Mouse (Mus musculus) ovary, postnatal 14 days (tissue): ENCODE measurements around the gene Myo7a.

Experiments
- DNase-seq: peaks from one replicate; pipeline ENCODE4 v3.0.0; 2022; ENCODE audit warnings: low spot score

Myo7a gene

DNA sequence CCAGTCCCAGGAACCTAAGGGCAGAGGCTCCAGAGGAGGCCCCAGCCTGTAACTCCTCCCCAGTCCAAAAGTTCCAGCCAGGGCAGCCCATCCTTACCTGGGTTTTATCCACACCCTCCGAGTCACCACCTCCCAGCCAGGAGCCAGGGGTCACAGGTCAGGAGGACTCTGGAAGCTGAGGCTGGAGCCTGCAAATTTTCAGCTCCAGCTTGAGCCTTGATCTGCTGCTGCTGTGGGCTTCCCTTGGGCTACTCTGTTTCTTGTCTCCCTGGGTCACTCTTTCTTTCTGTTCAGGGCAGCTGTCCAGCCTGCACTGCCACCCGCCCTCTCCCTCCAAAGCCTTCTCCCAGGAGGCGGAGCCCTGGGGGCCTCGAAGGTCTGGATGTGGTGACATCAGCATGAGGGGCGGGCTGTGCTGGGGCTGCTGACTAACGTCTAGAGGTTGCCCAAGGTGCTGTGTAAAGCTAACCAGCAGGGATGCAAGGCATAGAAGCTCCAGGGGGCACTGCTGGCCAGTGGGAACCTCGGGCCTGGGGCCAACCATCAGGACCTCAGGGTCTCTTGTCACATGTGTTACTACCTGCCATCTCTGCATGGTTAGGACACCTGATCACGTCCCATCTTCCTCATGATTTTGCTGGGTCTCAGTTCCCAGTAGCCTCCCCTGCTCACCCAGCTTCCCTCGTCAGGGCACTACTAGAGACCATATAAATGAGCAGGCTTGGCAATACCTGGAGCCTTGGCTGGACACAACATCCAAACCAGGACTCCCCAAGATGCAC, at the start of gene Myo7a:
Gene Myo7a, minus strand, starts transcription at position 346 of the 782 bp plus-strand sequence.
- no peak for DNase-seq

DNA sequence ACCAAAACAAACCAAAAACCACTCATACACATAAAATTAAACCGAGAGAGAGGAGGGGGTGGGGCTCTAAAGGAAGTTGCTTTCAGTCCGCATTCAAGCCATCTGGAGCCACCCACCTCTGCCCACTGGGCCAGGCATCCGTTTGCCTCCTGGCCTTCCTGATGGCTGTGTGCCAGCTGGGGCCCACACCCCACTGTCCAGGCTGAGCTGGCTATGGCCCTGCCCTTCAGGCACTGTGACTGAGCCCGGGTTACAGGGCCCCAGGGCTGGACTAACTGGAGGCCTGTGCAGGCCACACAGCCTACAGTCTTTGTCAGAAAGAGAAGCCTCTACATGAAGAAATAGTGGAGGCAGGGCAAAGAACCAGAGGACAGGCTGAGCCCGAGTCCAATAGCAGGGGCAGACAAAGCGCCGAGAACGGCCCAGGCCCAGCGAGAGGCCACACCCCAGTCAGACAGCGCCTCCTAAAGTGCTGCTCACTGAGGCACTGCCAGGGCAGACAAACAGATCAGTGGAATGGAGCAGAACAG, 45.7 kb upstream of the Myo7a start:
- DNase-seq, result no peak

DNA sequence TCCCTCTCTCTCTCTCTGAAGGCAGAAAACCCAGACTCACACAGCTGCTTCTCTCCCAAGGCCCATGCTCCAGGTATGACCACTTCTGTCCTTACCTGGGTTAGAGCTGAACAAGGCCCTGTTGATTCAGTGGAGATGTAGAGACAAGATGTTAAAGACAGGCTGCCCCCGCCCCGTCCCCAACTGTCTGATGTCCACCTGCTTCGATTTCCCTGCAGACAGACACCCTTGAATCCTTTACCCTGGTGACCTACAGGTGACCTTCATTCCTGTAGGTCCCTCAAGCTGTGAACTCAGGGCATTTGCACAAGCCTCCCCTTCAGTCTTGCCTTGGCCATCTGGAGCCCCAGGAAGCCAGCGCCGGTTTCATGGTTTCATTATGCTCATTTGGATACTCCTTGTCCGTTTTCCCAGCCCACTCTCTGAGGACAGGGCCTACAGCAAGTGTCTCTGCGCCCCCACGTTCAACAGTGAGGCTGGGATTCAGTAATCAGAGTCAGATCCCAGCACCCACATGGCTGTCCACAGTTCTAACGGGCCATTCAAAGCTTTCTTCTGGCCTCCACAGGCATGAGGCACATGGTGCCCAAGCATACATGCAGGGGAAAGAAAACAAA, 45.2 kb upstream of the Myo7a start:
- DNase-seq, result no peak

DNA sequence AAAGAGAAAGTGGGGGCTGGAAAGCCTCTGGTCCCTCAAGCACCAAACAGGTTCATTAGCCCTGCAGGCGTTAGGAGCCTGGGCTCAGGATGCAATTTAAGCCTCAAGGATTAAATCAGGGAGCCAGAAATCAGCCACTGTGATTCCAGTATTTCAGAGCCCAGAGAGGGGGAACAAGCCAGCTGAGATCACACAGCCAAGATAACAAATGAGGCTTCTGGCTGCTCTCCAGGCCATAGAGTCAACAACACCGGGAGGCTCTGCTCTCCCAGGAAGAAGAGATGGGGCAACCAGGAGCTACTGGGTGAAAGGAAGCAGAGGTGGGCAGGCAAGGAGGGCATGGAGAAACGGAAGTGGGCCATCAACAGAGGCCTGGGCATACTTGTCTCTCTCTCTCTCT, 44.4 kb upstream of the Myo7a start:
- no peak for DNase-seq

DNA sequence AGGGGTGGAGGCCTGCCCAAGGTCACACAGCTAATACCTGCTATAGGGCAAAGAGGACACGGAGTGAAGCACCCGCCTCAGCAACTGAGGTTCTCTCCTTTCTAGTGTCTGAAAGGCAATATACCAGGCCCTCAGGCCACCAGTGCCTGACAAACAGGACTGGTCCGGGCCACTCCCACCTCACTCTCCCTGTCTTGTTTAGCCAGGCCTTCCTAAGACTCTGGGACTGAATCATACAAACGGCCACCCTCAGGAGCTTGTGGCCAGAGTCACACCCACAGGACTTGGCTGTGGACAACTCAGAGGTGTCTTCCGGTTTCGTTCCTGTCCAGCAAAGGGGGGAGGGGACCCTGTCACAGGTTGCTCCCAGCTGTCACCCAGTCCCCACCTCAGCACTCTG, 42.9 kb upstream of the Myo7a start:
- no peak for DNase-seq

DNA sequence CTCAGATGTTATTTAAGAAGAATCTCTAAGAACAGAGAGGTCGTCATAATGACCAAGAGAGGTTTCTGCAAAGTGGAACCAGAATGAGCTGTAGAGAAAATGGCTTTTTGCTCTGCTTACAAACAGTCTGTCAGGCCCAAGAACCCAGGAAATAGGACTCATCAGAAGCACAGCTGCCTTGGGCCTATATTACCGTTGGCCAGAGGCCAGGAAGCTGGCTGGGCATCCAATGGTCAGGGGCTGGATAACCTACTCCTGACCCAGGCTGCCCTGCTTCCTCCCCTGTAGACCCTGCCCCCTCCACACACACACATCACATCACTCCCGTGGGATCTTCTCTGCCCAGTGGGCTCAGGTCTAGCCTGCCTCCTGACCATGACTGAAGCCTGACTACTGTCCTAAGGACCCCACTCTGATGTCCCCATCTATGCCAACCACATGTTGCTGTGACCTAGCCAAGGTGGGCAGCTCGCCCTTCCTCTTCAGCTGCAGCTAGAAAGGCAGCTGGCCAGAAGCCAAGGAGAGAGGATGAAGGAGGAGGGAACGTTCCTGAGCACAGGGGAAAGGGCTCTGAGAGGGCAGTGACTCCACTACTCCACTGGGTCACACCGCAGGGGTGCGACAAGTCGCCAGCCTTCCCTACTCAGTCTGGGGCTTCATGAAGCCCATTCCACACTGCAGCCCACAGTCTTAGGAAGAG, 40.9 kb upstream of the Myo7a start:
- DNase-seq, result no peak

DNA sequence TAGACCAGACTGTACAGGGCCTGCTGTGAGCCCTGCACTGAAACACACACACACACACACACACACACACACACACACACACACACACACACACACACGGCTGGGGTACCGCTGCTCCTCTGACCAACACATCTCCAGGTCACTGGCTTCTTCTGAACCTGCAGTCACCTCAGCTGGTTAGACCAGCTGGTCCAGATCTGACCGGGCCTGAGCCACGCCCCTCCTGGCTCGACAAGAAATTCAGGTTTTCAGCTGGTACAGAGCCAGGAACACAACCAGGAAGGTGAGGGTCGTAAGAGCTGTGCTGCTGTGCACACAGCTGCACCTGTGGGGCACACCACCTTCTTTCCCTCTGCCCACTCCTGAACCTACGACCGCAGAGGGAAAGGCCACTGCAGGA, 39.2 kb upstream of the Myo7a start:
- peak; percentile 49 for DNase-seq

DNA sequence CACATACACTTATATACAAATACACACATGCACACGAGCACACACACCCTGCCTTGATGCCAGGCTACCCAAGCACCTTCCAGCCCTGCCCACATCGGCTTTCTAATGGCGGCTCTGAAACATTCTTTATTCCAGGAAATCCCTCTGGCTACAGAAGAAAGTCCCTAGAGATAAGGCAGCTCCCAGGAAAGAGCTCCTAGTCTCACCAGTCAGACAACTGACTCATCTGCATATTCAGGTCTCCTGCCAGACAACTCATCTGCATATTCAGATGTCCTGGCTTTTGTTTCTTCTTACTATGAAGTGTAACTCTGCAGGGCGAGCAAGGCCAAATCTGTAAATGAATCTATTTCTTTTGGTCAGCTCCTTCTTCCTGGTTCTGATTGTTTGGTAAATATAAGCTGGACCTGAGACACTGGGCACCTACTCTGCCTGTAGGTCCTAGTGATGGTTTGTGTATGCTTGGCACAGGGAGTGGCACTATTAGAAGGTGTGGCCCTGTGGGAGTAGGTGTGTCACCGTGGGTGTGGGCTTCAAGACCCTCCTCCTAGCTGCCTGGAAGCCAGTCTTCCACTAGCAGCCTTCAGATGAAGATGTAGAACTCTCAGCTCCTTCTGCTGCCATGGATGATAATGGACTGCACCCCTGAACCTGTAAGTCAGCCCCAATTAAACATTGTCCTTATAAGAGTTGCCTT, 38.5 kb upstream of the Myo7a start:
- DNase-seq, result no peak

DNA sequence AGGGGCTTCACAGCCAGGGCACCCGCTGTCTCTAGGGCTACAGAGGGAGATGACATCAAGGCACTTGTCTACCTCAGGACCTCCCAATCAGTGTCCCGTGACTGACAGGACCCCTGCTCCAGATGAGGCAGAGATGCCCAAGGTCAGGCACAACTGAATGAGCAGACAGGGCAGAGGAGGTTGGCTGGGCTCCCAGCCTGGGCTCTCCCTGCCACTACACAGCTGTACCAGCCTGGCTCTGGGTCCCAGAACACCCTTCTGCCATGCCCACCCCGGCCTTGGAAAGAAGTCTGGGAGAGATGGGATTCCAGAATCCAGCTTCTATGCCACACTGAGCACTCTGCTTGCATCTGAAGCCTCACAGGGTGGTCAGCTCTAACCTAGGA, 36.9 kb upstream of the Myo7a start:
- no peak for DNase-seq

DNA sequence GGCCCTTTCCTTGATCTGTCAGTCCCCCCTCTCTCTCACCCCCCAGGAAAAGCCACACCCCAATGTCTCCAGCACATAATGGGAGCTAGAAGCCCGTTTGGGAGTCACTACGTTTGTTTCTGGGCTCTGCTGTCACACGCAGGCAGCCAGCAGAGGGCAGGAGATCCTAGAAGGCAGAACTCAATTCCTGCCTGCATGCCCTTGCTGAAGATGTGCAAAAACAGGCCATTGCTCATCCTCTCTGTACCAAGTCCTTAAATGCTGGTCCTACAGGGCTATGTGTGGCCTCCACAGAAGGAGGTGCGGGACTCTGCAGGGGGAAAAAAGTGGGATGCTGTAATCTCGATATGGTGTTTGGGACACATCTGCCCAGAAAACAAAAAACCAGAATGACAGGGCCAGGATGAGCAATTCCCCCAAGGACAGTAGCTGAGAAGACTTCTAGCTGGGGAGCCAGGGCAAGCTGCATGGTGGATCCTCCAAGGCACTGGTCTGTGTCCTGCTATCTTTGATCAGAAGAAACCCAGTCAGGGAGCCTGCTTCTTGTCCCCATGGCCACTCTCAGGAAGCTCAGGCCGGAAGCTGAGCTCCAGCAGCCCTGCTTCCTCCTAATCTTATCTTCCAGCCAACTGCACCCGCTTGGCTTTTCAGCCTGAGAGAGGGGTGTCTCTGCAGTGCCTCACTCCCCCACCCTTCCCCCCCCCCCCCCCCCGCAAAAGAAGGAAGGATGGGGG, 36.4 kb upstream of the Myo7a start:
- peak; percentile 53 for DNase-seq

DNA sequence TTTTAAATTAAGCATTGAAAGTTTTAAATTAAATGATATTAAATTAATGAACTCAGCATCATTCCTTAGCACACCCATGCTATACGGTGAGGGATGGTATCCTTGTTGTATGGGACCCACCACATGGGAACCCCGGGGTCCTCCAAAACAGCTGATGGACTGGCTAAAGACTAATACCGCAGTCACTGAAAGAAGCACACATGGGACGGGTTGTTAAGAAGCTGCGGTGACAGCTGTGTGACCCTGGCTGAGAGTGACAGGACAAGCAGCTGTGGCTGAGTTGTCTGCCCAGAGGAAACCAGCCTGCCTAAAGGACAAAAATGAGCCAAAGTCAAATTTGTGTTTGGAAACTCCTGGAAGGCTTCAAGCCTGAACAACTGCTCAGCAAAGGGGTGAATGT, 34.6 kb upstream of the Myo7a start:
- DNase-seq, result no peak

DNA sequence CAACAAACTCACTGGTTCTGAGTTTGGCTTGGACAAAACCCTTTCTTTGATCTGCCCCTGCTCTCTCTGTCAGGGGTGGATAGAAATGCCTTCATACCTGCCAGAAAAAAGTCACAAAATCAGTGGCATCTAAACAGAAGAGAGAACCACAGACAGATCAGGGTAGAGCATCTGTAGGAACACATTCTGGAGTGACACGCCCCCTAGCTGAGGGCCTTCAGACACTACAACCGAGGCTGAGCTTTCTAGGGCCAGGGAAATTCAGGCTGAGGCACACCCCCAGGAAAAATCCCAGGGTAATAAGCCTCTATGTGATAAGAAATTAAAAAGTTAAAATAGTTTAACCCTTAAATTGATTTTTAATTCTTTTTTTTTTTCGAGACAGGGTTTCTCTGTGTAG, 34.0 kb upstream of the Myo7a start:
- no peak for DNase-seq

DNA sequence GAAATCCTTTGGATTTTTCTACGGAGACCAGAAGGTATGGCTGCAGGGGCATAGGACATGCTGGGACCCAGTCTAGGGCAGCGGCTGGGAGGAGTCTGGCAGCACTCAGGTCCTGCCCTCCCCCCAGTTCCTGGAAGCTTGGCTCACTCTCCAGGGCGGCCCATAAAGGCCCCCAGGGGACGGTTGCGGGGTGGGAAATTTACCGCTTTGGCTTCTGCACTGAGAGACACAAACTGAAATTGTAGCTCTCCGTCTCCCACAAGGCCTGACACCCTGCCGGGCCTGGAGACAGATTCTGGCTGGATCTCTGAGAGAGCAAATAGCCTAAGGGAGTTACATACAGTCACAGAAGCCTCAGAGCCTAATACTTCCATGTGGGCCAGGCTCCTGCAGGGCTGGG, 33.1 kb upstream of the Myo7a start:
- DNase-seq, result no peak

DNA sequence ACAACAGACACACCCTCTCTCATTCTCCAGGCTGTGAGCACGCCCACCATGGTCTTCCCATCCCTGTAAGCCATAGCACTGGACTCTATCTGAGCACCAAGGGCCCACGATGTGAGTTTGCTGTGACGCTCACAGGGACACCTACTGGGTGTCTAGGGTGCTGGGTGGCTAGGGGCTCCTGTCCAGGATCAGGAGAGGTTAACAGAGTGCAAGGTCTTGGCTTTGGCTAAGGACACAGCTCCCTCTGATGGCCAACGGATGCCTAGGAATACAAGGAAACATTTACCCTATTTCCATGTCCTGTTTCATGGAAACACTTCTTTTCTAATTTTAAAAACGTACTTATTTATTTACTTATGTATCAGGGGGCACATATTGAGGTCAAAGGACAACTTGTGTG, 31.2 kb upstream of the Myo7a start:
- DNase-seq, result no peak

DNA sequence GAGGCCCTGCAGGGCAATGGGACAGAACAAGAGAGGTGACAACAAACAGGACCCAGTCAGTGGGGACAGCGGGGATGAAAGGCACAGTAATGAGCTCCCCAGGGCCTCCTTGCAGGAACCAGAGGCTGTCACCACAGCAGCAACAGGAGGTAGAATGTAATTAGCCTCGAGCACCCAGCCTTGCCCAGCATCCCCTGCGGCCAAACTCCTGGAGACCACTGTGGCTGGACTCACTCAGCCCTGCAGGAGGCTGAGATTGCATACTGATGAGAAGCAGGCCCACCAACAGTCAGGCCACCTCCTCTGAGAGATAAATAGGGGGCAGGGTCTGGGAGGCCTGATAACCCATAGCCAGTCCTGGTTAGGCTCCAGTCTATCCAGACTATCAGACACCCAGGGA, 30.5 kb upstream of the Myo7a start:
- no peak for DNase-seq

DNA sequence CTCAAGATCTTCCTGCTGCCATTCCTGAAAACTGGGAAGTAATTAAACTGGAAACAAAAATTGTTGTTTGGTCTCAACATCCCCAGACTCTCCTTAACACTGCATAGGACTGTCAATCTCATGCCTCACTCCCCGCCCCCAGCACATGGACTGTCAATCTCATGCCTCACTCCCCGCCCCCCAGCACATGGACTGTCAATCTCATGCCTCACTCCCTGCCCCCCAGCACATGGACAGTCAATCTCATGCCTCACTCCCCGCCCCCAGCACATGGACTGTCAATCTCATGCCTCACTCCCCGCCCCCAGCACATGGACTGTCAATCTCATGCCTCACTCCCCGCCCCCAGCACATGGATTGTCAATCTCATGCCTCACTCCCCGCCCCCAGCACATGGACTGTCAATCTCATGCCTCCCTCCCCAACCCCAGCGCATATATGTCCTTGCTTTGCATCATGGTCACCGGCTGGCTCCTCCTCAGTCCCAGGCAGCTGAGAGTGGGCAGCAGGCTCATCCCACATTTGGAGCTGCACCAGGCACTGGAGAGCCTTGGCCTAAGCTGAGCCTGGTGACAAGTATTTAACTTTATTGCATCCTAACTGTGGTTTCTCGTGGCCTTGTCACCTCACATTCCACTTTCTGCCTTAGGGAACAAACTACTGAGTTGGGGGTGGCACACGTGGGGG, 29.5 kb upstream of the Myo7a start:
- no peak for DNase-seq

DNA sequence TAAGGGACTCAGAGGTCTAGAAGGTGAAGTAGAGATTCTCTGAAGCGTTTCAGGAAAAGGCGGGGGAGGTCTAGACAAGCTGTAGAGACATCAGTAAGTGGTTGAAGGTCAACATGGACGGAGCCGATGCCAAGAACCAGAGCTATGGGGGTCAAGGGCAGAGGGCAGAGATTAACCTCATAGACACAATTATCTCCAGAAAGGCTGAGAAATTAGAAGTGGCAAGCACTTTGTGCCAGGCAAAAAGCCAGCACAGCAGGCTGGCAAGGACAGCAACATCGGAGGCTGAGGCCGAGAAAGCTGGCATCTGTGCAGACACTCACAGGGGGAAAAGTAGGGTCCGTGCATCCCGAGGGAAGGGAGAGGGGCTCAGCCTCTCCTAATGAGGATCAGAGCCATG, 28.4 kb upstream of the Myo7a start:
- DNase-seq, result no peak

DNA sequence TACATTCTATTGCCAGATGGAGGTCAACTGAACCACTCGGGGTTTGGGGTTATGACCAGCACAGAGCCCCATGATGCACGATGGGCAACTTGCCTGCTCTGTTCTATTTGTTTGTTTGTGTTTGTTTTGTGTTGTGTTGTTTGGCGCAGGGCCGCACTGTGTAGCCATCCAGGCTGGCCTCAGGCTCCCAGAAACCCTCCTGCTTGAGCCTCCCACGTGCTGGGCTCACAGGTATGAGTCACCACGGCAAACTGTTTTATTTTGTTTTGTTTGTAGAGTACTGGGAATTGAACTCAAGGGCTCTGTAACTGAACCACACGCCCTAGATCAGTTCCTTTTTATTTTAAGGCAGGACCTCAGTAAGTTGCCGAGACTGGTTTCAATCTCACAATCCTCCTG, 27.1 kb upstream of the Myo7a start:
- no peak for DNase-seq

DNA sequence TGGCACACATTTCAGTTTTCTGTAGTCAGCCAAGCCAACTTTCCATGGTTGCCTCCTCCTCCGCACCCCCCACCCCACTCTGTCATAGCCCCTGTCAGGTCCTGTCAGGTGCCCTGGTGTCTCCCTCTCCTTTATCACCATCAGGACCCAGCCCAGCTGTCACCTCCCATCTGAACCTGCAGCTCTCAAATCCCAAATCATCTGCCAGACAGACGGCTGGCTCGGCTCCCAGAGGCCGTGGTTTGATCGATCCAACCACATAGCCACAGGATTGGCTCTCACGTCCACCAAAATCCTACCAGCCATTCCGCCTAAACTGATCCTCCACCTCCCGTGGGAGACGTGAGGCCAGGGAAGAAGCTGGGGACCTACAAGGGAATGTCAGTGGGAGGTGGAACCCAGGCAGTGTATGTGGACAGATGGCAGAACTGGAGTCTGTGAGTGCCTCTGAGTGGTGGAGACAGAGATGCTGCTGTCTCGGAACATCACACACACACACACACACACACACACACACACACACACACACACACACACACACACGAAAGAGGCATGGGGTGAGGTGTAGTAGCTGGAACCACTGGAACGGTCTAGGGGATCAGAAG, 26.6 kb upstream of the Myo7a start:
- no peak for DNase-seq

DNA sequence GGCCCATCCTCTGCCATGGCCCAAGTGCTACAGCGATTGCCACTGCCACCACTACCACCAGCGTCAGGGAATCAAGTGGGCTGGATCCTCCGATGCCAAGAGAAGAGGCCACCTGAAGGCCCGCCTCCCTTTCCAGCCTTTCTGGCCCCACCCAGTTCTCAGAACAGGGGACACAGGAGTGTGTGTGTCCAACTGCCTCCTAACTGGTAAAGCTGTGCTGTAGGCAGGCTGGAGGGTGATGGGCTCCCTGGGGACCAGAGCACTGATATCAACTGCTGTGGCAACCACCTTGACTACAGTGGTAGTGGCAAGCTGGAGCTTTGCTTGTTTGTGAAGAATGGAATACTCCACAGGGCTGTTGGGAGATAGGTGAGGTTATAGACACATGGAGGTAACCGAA, 26.1 kb upstream of the Myo7a start, which contains the start of gene Omp:
Gene Omp, minus strand, starts transcription at position 101 of the 400 bp plus-strand sequence.
- DNase-seq, result no peak

DNA sequence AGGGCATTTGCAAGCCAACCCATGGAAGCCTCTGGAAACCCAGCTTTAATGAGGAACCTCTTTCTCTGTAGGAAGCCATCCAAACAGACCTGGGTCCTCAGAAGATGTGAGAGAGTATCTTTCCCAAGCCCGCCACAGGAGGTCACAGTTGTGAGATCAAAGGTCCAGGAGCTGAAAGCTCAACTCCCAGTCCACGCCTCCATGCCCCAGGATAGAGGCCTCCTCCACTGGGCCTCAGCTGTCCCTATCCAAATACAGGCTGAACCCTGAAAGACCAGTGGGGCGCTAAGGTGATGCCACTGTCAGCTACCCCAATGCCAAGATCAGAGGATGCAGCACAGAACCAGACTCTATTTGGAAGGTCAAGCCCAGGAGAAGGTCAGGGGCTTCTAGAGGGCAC, 23.3 kb upstream of the Myo7a start:
- DNase-seq, result no peak
